Mouse (Mus musculus) heart, adult 11 months (tissue): ENCODE measurements around the gene Cdk5.

Experiments
- DNase-seq: peaks from one replicate; pipeline ENCODE4 v3.0.0; 2022

The Cdk5 gene

GRCm38 (mm10) chr5:24423129-24424003 is at the start of gene Cdk5, which contains the start of gene Slc4a2:
Gene Cdk5, minus strand, starts transcription at chr5:24423530.
Gene Slc4a2, plus strand, starts transcription at chr5:24423837.
- peak; percentile 100 for DNase-seq

- peak; percentile 96 for DNase-seq
Observed at GRCm38 (mm10) chr5:24470600-24470999, 47.3 kb upstream of the Cdk5 start.

- no peak for DNase-seq
Observed at GRCm38 (mm10) chr5:24466762-24467161, 43.4 kb upstream of the Cdk5 start.

- DNase-seq = peak; percentile 93
Observed at GRCm38 (mm10) chr5:24455613-24456012, 32.3 kb upstream of the Cdk5 start.

GRCm38 (mm10) chr5:24455076-24455475 is 31.7 kb upstream of the Cdk5 start:
- no peak for DNase-seq

- DNase-seq = peak; percentile 94
Observed at GRCm38 (mm10) chr5:24453985-24454303, 30.6 kb upstream of the Cdk5 start.

- DNase-seq = no peak
Observed at GRCm38 (mm10) chr5:24453283-24453984, 30.1 kb upstream of the Cdk5 start.

- DNase-seq = peak; percentile 96
Observed at GRCm38 (mm10) chr5:24452691-24453233, 29.4 kb upstream of the Cdk5 start.

GRCm38 (mm10) chr5:24452030-24452690 is 28.8 kb upstream of the Cdk5 start, which contains the start of gene Agap3:
Gene Agap3, plus strand, starts transcription at chr5:24452177.
- DNase-seq = peak; percentile 97

- DNase-seq = peak; percentile 99
Observed at GRCm38 (mm10) chr5:24451264-24452029, 28.1 kb upstream of the Cdk5 start.

- peak; percentile 99 for DNase-seq
Observed at GRCm38 (mm10) chr5:24447624-24448298, 24.4 kb upstream of the Cdk5 start, which contains the start of gene Tmub1. Gene Tmub1, minus strand, starts transcription at chr5:24447854.

- DNase-seq = peak; percentile 95
Observed at GRCm38 (mm10) chr5:24446630-24447029, 23.3 kb upstream of the Cdk5 start.

GRCm38 (mm10) chr5:24445428-24446080 is 22.2 kb upstream of the Cdk5 start:
- DNase-seq = peak; percentile 95

- peak; percentile 99 for DNase-seq
Observed at GRCm38 (mm10) chr5:24444746-24445427, 21.6 kb upstream of the Cdk5 start, which contains the start of gene Fastk. Gene Fastk, minus strand, starts transcription at chr5:24445287.

- peak; percentile 93 for DNase-seq
Observed at GRCm38 (mm10) chr5:24443927-24444326, 20.6 kb upstream of the Cdk5 start.

- DNase-seq = peak; percentile 91
Observed at GRCm38 (mm10) chr5:24443204-24443603, 19.9 kb upstream of the Cdk5 start.

GRCm38 (mm10) chr5:24442029-24442428 is 18.7 kb upstream of the Cdk5 start:
- peak; percentile 93 for DNase-seq

GRCm38 (mm10) chr5:24441187-24441586 is 17.9 kb upstream of the Cdk5 start:
- peak; percentile 92 for DNase-seq

- peak; percentile 90 for DNase-seq
Observed at GRCm38 (mm10) chr5:24433993-24434392, 10.7 kb upstream of the Cdk5 start.

GRCm38 (mm10) chr5:24428596-24428995 is 5.3 kb upstream of the Cdk5 start:
- DNase-seq = no peak
